Mouse (Mus musculus) gastrocnemius, adult 2 months (tissue): ENCODE data around the gene Stn1. TPM values are rescaled to one million over a fixed set of nuclear protein-coding genes. Genes with fewer than 3 reads are reported as not detected.

Experiments used
- DNase-seq: peaks from one replicate; pipeline ENCODE4 v3.0.0; 2022
- H3K27ac ChIP-seq: fragments of 200-600 bp; 2 replicates; pipeline ENCODE4 v1.8.1; 2022; ENCODE audit warnings: mild to moderate bottlenecking
- H3K4me3 ChIP-seq: fragments of 200-600 bp; 2 replicates; pipeline ENCODE4 v1.8.1; 2022; ENCODE audit warnings: mild to moderate bottlenecking, moderate library complexity
- CTCF ChIP-seq: fragments of 200-600 bp; IDR thresholded peaks from 2 replicates; pipeline ENCODE4 v1.8.1; 2022; ENCODE audit warnings: antibody characterized with exemption, mild to moderate bottlenecking, moderate library complexity
- intact Hi-C: fragments of 180-260 bp; cut with DNase I; formaldehyde crosslinking; loops from one replicate; pipeline ENCODE4 v1.15.1; 2025
- total RNA-seq, 2 experiments: library from RNA; stranded (reverse); gene quantifications; 2 replicates each; pipeline ENCODE4 v1.2.3; 2021

The Stn1 gene
- total RNA-seq, 2 experiments from 2014 or later: 3.8 to 5.6 TPM

DNA sequence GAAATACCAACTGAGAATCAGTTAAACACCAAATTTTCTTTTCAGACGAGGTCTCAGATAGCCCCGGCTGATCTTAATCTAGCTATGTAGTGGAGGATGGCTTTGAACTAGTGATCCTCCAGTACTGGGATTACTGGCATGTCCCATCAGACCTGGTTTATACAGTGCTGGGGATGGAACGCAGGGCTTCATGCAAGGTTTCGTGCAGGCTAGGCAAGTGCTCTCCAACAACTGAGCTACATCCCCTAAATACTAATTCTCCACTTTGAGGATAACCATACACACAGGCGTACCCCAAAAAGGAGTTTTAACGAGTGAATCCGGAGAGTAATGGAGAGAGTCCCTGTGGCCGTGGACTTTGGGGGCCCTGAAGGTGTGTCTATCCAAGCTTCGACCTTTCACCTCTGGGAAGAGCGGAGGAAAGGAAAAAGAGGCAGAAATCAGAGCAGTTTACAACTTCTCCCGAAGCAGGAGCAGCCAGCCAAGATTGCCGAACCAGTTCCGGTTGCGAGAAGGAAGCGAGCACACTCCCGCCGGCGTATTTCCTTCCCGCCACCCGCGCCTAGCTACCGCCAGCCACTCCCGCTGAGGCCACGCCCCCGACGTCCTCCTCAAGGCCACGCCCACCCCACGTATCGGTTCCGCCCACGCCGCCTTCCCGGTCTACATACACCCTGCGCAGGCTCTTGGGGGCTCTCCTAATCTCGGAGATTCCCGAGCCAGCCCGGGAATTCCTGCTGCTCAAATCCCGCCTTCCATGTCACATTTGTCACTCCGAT, 597 bp downstream of the Stn1 start:
- peak overlapping the region; percentile 93 for H3K27ac ChIP-seq
- no peak for TF ChIP-seq CTCF
- H3K4me3 ChIP-seq: peak overlapping the region; percentile 76
- intact Hi-C loops: loop anchor here (2.0 kb wide), 1 partner anchor 44 kb away; no protein-coding TSS in a partner anchor
- peak; percentile 99 for DNase-seq

DNA sequence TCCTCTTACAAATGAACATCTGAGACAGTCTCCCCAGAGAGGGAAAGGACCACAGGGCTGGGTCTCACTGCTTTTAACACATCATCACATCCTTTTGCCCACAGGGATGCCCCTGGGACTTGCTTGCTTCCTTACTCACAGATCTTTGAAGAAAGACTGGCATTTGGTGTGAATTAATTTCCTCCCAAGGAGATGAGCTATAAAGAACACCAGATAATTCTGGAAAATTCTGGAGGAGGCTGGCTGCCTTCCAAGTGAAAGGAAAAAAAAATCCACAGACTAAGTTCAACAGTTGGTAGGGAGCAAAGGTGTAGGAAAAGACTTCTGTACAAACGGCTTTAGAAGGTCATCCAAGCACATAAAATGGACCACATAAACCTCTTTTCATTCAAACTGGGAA, 3.2 kb downstream of the Stn1 start:
- Histone ChIP-seq H3K27ac (no peak overlapping the region), H3K4me3 (no peak overlapping the region)
- no peak for TF ChIP-seq CTCF
- no peak for DNase-seq
- intact Hi-C loops: no loop called here

DNA sequence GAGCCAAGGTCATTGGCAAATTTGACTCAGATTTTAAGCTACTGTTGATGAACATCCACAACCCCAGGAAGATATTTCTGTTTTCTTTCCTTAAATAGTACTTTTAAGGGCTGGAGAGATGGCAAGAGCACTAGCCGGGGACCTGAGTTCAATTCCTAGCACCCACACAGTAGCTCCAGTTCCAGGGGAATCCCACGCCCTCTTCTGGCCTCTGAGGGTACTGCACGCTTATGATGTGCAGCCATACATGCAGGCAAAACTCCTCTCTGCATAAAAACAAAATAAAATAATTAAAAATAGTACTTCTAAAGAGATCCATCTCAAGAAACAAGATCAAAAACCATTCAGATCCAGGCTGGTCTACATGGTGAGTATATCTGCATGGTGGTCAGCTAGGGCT, 4.9 kb downstream of the Stn1 start:
- H3K4me3 ChIP-seq: no peak overlapping the region
- peak; percentile 45 for TF ChIP-seq CTCF
- no peak for DNase-seq
- intact Hi-C loops: no loop called here
- no peak overlapping the region for H3K27ac ChIP-seq

- intact Hi-C loops: no loop called here
- H3K27ac ChIP-seq: no peak overlapping the region
- DNase-seq: no peak
- H3K4me3 ChIP-seq: no peak overlapping the region
- no peak for TF ChIP-seq CTCF
These were observed 6.0 kb downstream of the Stn1 start for GRCm38 (mm10) chr19:47531309-47531708.

DNA sequence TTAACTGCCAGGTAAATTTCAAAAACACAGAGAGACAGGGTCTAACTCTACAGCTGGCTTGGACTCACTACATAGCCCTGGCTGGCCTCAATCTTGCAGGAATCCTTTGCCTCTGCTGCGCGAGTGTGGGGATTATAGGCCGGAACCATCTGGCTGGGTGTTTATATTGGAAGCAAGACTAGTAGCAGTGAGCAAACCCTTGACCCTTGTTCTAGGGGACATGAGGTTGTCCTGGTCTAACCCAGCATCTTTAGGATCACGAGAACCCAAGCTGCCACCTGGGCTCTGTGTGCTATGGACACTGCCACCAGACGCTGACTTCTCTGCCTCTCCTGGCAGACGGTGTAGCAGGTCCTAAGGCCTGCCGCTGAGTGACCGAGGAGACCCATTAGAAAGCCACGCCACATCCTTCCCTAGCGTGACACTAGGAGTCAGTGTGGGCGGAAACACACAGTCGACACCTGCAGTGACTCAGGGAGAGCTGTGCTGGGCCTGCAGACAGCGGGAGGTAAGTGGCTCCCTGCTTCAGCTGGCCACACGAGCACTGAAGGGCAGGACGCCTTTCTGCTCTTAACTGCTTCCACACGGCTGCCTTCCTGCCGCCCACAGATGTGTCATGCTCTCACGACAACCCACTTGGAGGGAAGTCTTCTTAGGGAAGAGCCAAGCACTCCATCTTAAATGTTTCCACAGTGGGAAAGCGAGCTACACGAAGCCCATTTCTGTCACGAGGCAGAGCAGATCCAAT, 10.9 kb downstream of the Stn1 start:
- TF ChIP-seq CTCF: no peak
- DNase-seq: no peak
- Histone ChIP-seq H3K27ac (peak overlapping the region; percentile 64), H3K4me3 (peak overlapping the region; percentile 13; the same call in 1 of the 2 replicates)
- intact Hi-C loops: no loop called here

GRCm38 (mm10) chr19:47524905-47525304, 12.4 kb downstream of the Stn1 start:
- no peak for TF ChIP-seq CTCF
- H3K4me3 ChIP-seq: no peak overlapping the region
- H3K27ac ChIP-seq: no peak overlapping the region
- intact Hi-C loops: no loop called here
- no peak for DNase-seq

DNA sequence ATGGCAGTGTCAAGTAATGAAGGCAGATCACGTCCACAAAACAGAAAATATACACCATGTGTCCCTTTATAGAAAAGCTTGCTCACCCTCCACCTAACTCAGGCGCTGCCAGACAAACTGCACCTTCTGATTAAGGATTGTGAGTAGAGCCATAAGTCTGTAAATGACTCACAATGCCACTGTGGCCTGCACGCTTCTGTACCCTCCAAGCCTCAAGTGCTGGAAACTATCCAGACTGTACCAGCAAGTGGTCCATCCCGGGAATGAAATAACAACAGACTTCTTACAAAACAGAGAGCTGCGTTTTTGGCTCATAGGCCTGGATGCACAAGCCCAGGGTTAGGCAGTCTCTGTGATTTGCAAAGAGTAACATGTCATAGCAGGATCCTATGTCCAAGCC, 15.9 kb downstream of the Stn1 start:
- no peak for TF ChIP-seq CTCF
- H3K4me3 ChIP-seq: no peak overlapping the region
- DNase-seq: no peak
- no peak overlapping the region for H3K27ac ChIP-seq
- intact Hi-C loops: no loop called here

DNA sequence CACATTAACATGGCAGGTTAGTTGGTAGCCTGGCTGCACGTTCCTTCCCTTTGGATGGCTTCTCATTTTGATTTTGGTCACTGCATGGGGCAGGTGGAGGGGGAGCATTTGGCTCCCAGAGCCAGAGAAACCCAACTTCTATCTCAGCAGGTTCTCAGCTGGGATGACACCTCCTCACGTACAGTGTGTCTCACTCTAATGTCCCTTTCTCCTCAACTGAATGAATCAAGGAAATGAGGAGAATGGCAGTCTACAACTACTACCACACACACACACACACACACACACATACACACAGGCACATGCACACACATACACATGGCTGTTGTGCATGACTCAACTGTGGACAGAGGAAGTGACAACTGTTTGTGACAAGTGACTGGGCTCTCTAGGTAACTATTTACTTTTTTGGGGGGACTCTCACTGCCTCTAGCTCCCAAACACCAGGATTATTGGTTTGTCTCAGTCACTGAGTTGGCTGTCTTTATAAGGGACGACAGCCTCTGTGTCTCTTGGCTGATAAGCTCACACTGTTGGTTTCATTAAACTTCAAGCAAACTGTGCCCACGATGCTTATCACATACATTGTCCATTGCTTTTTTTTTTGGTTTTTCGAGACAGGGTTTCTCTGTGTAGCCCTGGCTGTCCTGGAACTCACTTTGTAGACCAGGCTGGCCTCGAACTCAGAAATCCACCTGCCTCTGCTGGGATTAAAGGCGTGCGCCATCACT, 18.0 kb downstream of the Stn1 start:
- H3K27ac ChIP-seq: peak overlapping the region; percentile 4; the same call in 1 of the 2 replicates

GRCm38 (mm10) chr19:47518475-47519162, 18.7 kb downstream of the Stn1 start:
- no peak overlapping the region for H3K4me3 ChIP-seq
- H3K27ac ChIP-seq: peak overlapping the region; percentile 4; the same call in 1 of the 2 replicates
- peak; percentile 60 for DNase-seq
- intact Hi-C loops: no loop called here
- TF ChIP-seq CTCF: no peak

More for the DNA sequence above, 18.0 kb downstream of the Stn1 start:
- DNase-seq: no peak
- H3K4me3 ChIP-seq: no peak overlapping the region
- no peak for TF ChIP-seq CTCF
- intact Hi-C loops: no loop called here

DNA sequence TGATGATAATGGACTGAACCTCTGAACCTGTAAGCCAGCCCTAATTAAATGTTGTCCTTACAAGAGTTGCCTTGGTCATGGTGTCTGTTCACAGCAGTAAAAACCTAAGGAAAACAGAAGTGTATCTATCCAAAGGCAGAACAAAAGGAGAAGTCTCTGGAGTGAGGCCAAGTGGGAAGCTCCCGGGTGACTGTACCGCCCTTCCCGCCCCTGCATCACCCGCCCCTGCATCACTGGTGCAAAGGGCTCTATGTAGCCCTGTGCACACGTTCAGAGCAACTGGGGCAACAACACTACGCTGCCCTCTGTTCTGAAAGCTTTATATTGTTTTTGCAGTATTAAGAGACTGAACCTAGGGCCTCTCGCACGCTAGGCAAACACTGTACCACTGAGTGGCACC, 19.7 kb downstream of the Stn1 start:
- TF ChIP-seq CTCF: no peak
- H3K4me3 ChIP-seq: no peak overlapping the region
- intact Hi-C loops: no loop called here
- DNase-seq: no peak
- H3K27ac ChIP-seq: no peak overlapping the region

DNA sequence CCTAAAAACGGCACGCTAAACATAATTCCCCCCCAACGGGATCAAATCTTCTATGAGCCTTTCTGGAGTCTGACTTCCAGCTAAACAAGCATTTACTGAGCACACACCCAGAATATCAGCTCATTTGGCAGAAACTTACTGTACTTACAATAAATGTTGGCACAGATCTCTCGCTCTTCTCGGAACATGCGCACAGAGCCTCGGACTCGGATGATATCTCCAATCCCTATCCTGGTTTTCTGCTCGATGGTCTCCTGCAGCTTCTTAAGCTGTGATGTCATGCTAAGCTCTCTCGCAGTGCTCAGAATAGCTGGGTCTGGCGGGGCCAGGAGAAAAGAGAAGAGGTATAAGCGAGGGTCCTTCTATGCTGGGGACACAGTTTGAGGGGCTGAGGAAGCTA, 20.4 kb downstream of the Stn1 start:
- Histone ChIP-seq H3K27ac (no peak overlapping the region), H3K4me3 (no peak overlapping the region)
- TF ChIP-seq CTCF: no peak
- intact Hi-C loops: no loop called here
- no peak for DNase-seq

DNA sequence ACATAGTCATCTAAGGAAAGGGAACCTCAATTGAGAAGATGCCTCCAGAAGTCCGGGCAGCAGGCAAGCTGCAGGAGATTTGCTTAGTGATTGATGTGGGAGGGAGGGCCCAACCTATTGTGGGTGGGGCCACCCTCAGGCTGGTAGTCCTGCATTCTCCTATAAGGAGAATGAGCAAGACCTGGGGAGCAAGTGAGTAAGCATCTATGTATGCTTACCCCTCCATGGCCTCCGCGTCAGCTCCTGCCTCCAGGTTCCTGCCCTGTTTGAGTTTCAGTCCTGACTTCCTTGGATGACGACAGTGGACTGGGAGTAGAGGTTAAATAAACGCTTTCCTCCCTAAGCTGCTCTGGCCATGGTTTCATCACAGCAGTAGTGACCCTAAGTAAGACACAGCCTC, 22.2 kb downstream of the Stn1 start:
- Histone ChIP-seq H3K27ac (no peak overlapping the region), H3K4me3 (no peak overlapping the region)
- no peak for TF ChIP-seq CTCF
- DNase-seq: no peak
- intact Hi-C loops: no loop called here
